Mouse (Mus musculus) lung, postnatal 10 days (tissue): Measurements from ENCODE around the gene Gm21294.
"Not testable (repeated sequence)": the region's sequence is repeated elsewhere in the genome, so short reads cannot be mapped to it uniquely, and the experiment has no call there.

Experiments
- DNase-seq: peaks from one replicate; pipeline ENCODE4 v3.0.0; 2021

Gm21294 gene

GRCm38 (mm10) chrY:89052506-89052905 lies at the start of gene Gm21294:
Gene Gm21294, plus strand, starts transcription at chrY:89052806.
- DNase-seq = not testable (repeated sequence)

GRCm38 (mm10) chrY:89126246-89126645 lies 73.6 kb downstream of the Gm21294 start:
- DNase-seq = peak; percentile 0
